Mouse (Mus musculus): ENCODE results near the gene Adap1. TPM values are rescaled to one million over a fixed set of nuclear protein-coding genes. Genes with fewer than 3 reads are reported as not detected.

Gene Adap1
- 26.4 to 35.7 TPM (median 31.7 TPM) in 4 replicates for total RNA-seq (2023)

GRCm38 (mm10) chr5:139325395-139325966, at the start of gene Adap1:
TSS of gene Adap1 (minus strand) at chr5:139325622.

GRCm38 (mm10) chr5:139352317-139352716, 26.9 kb upstream of the Adap1 start, which contains the start of gene Cyp2w1:
TSS of gene Cyp2w1 (plus strand) at chr5:139352617.

DNA sequence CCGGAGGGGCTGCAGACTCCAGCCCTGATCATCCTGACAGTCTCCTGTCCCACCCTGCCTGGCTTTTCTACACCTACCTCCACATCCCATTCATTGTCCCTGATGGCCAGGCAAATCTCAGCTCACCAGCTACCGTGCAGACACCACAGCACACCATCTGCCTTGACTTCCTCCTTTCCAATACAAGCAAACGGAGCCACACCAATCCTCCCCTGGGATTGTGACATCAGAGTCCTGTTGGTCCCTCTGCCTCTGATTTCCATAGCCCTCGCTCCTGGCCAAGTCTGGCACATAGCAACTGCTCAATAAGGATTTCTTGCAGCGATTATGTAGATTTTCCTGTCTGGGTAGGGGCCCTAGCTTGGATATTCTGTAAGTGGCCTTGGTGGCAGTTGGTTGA, 25.7 kb upstream of the Adap1 start, which contains the start of gene Cox19:
Gene Cox19, minus strand, starts transcription at position 285 of the 400 bp plus-strand sequence.

GRCm38 (mm10) chr5:139252081-139252909, 73.1 kb downstream of the Adap1 start, which contains the start of gene Get4:
TSS of gene Get4 (plus strand) at chr5:139252324.

Other genes starting within 250 kb of the Adap1 start
- gene Prkar1b, start 175.6 kb downstream of the Adap1 start, total RNA-seq (2023): 0.83 to 1.5 TPM (median 1.2 TPM) in 3 of 4 replicates, not detected in the other
- gene Dnaaf5, start 175.4 kb downstream of the Adap1 start, total RNA-seq (2023): 11.0 to 19.5 TPM (median 14.0 TPM) in 4 replicates
- gene Sun1, start 125.0 kb downstream of the Adap1 start, total RNA-seq (2023): 56.6 to 69.0 TPM (median 62.6 TPM) in 4 replicates
- gene Get4, start 73.3 kb downstream of the Adap1 start, total RNA-seq (2023): 35.7 to 48.7 TPM (median 38.7 TPM) in 4 replicates
- gene Cox19, start 25.8 kb upstream of the Adap1 start, total RNA-seq (2023): 18.2 to 23.2 TPM (median 20.8 TPM) in 4 replicates
- gene Cyp2w1, start 27.0 kb upstream of the Adap1 start, total RNA-seq (2023): not detected in 4 replicates
- gene Gpr146, start 52.1 kb upstream of the Adap1 start, total RNA-seq (2023): 11.2 to 11.9 TPM (median 11.4 TPM) in 4 replicates
- 1.0 TPM in 1 of 4 replicates, not detected in the others for gene C130050O18Rik, start 79.7 kb upstream of the Adap1 start, total RNA-seq (2023)
- not detected in 4 replicates for gene Gper1, start 97.5 kb upstream of the Adap1 start, total RNA-seq (2023)
- 5.9 to 9.2 TPM (median 6.5 TPM) in 4 replicates for gene 3110082I17Rik, start 134.9 kb upstream of the Adap1 start, total RNA-seq (2023)
- gene Zfand2a, start 158.9 kb upstream of the Adap1 start, total RNA-seq (2023): 43.7 to 53.9 TPM (median 51.1 TPM) in 4 replicates
- gene Uncx, start 217.9 kb upstream of the Adap1 start, total RNA-seq (2023): not detected in 4 replicates